Mouse (Mus musculus) lung, postnatal 4 days (tissue): ENCODE measurements around the gene Ctnnbip1.

ENCODE experiments used
- DNase-seq, 2 experiments: peaks; one replicate each; pipeline ENCODE4 v3.0.0; 2021

Gene Ctnnbip1

DNA sequence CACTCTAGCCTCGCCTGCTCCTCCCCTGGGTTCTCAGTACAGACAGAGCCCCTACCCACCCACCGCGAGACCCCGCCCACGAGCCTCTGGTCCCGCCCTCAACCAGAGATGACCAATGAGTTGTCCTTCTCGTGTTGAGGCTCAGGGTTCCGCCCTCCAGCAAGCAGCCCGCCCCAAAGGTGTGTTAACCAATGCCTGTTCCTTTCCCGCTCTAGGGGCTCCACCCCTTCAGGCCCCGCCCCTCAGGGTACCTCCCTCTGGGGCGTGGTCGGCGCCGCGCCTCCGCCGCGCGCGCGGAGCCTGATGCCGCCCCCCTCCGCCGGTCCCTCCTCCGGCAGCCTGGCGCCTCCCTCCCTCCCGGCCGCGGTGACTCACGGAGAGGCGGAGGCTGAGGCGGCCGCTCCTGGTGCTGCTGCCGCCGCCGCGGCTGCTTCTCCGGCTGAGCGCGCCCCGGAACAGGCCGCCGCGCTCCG lies at the start of gene Ctnnbip1:
Gene Ctnnbip1 (plus strand): TSS at position 369 of the 473 bp plus-strand sequence.
- DNase-seq = peak; percentile 98 to 99

DNA sequence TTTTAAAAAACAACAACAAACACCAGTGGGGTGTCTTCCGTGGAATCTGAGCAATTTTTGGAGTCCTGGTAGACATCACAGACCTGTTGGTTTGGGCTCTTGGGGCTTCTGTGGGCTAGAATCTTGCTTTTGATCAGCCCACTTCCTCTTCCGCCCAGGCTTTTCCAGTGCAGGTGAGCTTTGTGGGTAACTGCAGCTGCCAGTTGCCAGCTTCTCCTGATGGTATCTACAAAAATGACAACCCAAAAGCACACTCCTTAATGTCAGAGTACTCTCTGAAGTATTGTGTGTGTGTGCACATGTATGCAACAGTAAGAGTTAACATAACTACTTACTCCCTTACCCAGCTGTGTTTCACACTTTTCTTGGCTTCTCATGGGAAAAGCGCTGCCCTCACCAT lies 48.5 kb upstream of the Ctnnbip1 start:
- DNase-seq = no peak

DNA sequence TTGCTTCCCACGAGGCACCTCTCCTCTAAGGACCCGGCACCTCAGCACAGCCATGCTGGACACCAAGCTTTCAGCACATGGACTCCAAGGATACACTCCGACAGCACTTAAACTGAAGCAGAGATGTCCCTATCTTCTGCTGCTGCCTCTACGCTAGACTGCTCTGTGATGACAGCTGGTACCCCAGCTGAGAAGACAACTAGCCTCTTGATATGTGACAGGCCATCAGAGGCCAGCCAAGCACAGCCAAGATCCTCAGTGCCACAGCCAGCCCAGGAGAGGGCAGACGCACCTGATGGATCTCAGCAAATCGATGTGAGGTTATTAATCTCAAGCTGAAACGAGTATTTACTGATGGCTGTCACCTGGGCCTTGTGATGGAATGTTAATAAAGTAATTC lies 42.9 kb upstream of the Ctnnbip1 start:
- no peak for DNase-seq

DNA sequence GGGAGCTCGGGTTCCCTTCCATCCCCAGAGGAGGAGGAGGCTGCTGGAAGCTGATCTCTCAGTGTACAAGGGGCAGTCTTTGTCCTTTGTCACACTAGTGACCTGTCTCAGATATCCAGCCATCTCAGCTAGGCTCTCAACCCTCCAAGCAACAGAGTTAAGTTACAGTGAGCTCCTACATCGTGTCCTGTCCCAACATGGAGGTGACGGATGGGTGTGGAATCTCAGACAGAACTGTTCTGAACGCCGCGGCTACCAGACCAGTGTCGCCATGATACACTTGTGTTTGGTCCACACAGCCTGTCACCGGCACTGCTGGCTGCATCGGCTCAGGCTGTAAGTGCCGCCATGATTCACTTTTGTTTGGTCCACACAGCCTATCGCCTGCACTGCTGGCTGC lies 41.0 kb upstream of the Ctnnbip1 start, which contains the start of gene Tmem274:
Gene Tmem274 (plus strand): TSS at position 301 of the 400 bp plus-strand sequence.
- no peak for DNase-seq

DNA sequence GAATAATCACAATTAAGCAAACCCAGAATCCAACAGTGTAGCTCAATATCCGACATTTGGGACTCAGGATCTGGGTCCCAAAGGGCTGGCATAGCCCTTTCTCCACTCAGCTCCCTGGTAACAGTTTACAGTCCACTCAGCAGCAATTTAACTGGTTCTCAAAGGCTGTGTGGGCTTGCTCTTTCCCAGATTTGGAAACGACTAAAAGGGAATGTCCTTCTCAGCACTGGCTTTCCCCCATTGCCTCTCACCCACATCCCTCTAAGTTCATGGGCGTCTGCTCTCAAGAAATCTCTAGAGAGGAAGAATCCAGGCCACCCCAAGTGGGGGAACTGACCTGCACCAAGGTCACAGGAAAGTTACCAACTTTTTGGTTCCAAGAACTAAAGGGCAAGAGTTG lies 33.5 kb upstream of the Ctnnbip1 start:
- no peak for DNase-seq

DNA sequence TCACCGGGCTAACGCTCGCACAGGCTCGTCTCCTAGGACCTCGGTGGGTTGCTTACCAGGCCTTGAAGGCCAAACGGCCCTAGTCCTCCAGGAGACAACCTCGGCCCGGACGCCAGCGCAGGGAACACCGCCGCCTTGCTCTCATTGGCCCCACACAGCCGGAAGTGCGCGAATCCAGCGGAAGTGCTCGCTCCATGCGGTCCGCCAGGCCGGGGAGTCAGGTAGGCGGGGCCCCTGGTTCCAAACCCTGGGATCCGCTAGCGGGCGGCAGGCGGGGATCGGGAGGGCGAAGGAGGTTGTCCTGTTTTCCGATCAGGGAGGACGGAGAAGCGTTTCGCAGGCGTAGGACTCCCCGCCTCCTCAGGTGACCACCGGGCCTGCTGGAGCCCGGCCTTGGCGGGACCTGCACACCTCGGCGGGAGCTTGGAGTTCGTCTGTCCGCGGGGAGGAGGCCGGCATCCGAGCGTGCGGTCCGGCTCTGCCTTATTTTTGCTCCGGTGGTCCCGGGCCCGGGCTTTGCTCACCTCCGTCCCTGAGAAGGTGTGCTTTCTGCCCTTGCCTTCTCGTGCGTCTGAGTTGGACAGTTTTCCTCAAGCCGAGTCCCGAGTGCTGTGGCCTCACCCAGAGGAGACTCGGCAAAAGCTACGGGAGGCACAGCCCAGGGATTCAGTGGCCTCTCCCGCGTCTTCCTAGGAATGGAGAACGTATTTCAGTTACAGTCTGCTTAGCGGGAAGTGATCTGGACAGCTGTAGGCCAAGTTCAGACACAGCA lies 32.8 kb upstream of the Ctnnbip1 start, which contains the start of the genes Nmnat1 and Lzic:
Gene Nmnat1 (minus strand): TSS at position 150 of the 772 bp plus-strand sequence.
Gene Lzic (plus strand): TSS at position 177 of the 772 bp plus-strand sequence.
- peak; percentile 95 to 97 for DNase-seq

DNA sequence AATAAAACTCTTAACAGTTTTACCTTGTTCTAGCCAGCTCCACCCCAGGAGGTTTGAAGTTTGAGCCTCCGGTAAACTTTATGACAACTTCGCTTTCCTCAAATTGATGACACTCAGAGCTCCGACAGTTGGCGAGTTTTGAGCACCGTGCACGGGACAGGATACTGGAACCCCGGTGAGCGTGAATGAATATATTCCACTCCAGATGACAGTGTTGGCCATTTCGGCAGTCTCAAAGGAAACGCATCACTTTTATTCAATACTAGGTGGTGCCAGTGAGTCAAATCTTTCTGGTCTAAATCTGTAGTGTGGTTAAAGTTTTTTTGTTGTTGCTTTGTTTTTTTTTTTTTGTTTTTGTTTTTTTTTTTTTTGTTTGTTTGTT lies 32.2 kb upstream of the Ctnnbip1 start:
- DNase-seq = peak in 1 of 2 experiments; percentile 21

DNA sequence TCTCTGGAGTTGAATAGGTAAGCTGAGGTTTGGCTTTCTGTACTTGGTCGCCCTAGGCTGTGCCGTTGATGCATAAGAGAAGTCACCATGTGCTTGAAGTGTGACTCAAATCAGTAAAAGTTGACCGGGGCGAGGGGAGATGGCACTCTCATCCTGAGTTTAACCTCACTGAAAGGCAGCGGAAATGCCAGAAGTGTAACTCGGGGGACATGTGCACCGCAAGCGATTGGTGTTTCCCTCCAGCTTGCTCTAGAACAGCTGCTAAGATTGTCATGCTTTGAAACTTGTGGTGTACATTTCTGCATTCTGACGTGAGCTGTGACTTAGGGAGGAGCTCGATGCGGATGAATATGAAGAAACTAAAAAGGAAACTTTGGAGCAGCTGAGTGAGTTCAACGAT lies 30.3 kb upstream of the Ctnnbip1 start:
- DNase-seq = no peak

DNA sequence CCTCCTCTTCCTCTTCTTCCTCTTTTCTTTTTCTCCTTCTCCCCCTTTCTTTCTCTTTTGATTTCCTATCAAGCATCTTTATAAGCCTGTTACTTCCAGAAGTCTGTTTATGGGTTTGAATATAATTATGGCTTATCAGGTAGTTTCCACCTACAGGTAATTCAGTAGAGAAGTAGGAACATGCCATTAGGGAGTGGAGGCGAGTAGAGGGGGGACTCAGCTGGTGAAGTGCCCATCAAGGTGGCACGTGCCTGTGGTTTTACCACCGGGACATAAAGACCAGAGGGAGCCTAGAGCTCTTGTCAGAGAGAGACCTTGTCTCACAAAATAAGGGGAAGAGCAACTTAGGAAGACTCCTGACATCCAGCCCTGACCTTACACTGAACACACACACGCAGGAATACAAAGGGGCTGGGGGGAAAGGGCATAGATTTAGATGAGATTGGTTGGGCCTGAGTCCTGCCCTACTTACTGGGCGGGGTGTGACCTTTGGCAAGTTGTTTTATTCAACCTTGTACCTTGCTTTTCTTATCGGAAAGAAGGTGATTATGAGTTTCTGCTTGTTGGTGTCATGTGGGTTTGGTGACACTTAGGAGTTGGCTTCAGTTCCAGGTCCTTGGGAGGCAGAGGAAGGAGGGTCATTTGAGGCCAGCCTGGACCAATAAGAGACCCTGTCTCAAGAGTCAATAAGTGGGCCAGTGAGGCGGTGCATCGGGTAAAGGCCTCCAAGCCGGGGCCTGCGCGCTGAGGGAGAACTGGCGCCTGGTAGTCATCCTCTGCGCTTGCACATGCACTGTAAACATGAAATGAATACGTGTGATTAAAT lies 28.4 kb upstream of the Ctnnbip1 start:
- no peak for DNase-seq

DNA sequence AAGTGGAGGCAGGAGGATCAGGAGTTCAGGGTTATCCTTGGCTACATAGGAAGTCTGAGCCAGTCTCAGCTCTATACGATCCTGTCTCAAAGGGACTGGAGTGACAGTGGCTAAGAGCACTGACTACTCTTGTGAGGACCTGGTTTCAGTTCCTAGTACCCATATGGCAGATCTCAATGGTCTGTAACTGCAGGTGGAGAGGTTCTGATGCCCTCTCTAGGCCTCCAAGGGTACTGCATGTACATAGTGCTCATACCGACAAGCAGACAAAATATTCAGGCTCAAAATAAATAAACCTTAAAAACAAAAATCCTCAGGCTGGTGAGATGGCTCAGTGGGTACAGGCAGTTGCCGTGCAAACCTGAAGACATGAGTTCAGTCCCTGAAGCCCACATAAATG lies 26.9 kb upstream of the Ctnnbip1 start:
- DNase-seq = no peak

DNA sequence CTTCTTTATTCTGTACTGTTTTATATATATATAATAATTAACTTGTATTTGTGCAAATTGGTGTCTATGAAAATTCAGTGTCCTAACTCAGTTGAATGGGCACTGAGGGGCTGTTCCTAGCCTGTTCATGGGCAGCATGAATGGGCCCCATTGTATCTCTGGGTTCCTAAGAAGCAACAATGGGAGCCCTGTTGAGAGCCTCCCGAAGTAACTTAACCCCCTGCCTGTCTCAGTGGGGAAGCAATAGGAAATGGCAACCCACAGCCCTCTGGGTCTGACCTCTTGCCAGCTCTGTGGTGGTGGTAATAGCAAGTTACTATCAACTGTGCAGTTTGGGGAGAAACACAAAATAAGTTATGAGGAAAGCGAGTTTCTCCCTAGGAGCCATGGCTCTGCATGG lies 21.4 kb upstream of the Ctnnbip1 start:
- DNase-seq = no peak

DNA sequence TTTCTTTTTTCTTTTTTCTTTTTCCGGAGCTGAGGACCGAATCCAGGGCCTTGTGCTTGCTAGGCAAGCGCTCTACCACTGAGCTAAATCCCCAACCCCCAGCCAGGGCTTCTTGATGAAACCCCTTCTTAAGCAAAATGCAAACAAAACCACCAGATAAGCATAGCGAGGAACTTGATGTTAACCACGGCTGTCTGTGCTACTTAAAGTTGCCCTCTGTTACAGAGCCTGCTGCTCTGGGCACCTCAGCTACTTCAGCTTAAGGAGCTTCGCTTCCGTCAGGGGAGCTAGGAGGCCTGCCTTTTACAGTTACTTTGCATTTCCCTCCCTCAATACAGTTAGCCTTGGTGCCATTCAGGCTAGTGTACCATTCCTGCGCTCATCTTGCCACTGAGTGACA lies 19.1 kb upstream of the Ctnnbip1 start:
- no peak for DNase-seq

DNA sequence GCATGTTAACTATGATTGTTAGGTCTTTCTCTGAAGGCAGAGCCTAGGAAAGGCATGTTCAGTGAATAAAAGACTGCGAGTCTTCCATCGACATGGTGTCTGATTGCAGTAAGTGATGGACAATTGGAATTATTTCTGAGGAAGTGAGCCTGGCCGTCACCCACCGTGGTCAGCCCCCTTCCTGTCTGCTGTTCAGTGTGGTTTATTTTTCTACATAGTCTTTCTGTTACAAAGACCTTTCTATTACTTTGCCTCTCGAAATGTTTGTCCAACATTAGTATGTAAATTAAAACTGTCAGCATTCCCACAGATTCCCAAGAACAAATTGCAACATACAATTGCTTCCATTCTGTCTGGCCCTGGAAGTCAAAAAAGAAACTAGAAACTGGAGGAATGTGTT lies 18.2 kb upstream of the Ctnnbip1 start:
- no peak for DNase-seq

DNA sequence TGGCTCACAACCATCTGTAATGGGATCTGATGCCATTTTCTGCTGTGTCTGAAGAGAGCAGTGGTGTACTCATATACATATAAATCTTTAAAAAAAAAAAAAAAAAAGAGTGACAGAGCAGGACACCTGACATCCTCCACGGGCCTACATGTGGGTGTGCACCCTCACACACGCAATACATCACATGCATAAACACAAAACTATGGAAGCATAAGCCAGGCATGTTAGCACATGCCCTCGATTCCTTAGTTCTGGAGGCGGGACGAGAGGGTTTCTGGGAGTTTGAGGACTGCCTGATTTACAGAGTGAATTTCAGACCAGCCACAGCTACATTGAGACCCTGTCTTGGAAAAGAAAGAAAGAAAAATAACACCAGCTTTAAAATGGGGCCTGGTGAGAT lies 13.7 kb upstream of the Ctnnbip1 start:
- no peak for DNase-seq

DNA sequence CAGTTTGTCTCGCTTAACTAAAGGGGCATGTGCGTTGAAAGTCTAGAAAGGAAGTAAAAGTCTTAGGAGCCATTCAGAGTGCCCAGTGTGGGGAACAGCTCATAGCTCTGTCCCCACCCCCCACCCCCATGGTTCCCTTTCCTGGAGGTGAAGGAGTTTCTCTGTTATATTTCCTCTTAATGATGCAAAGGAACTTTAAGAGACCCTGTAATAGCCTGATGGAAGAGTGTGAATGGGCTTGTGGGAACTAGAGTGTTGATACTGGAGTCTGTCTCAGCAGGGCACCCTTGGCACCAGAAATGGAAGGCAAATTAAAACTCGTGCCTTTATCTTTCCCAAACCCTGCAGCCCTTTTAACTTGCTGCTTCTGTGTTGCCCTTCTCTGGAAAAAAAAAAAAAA lies 13.2 kb upstream of the Ctnnbip1 start:
- DNase-seq = no peak

DNA sequence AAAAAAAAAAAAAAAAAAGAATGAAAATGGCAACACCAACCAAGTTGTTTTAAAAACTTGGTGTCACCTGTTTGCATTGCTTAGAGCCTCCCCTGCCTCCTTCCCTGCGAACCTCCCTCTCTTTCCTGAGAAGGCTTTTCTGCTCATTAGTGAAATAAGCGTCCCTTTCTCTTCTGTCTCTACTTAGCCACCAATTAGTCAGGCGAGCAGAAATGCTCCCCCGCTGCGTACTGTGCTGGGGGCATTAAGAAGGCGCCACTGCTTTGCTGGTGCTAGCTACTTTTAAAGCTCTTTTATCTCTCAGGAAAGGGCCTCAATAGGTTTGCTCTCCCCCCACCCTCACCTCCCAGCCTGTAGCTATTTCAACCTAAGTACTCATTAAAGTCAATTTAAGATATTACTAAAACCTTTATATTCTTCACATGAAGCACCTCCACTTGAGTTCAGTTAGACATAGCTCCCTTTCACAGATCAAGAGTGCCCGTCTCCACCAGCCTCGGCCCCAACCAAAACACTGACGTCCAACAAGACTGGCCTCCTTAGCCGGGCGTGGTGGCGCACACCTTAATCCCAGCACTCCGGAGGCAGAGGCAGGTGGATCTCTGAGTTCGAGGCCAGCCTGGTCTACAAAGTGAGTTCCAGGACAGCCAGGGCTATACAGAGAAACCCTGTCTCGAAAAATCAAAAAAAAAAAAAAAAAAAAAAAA lies 12.6 kb upstream of the Ctnnbip1 start:
- DNase-seq = no peak

DNA sequence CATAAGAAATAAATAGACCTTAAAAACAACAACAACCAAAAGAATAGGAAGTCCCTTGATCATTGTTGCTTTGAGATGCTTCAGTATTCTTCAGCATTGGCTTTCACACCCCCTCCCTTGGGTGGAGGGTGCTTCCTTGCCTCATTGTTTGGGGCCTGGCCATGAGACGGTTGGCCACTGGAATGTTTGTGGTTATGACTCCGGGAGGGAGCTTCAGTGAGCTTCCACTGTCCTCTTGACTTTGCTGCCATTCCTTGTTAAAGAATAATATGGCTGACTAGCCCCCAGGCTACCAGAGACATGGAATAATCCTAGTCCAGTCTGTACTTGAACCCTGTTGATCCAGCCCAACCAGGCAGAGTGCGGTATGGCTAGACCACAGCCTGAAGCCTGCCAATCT lies 11.1 kb upstream of the Ctnnbip1 start:
- no peak for DNase-seq

DNA sequence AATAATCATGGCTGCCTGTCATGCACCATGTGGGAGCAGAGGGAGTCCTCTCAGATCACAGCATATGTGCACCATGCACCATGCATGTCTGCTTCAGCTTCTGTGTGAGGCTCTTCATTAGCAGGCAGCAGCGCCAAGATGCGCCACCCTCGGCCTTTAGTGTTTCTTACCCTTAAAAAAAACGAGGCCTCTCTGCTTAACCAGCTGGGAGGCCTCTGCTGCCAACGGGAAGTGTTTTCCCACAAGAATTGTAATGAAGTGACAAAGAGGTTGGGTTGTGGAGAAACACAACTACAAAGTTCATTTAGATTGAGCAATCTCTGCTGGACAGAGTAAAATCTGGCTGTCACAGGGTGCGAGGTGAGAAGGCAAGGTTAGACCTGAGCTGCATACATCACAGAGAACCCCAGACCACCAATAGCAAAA lies 6.8 kb upstream of the Ctnnbip1 start:
- DNase-seq = peak; percentile 35 to 75

DNA sequence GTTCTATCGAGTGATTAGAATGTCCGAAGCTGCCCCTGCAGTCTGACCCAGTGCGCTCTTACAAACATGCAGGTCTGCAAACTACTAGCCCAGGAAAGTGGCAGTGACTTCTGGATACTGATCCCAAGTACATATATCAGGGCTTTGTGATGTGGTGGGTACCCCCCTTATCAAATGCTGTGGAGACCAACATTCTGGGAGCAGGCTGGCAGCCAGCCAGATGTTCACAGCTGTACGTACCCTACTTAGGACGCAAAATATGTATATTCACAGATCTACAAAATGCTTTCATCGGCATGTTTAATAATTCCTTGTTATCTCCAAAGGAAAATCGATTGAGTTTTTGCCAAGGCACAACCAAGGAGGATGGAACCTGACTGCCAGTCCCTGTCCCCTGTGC lies 6.0 kb upstream of the Ctnnbip1 start:
- no peak for DNase-seq

DNA sequence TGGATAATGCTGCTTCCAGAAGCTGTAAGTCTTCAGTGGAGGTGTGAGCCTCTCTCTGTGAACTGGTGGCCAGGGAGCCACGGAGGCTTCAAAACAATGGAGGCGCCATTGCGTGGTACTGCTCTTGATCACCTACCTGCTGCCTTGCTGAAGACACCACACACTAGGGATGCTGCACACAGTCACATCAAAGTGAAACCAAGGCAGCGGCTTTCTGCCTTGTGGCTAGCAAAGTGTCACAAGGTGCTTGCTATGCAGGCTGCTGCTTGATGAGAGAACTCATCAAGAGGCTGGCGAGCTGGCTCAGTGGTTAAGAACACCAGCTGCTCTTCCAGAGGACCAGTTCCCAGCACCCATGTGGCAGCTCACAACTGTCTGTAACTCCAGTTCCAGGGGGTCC lies 2.3 kb upstream of the Ctnnbip1 start:
- DNase-seq = no peak

DNA sequence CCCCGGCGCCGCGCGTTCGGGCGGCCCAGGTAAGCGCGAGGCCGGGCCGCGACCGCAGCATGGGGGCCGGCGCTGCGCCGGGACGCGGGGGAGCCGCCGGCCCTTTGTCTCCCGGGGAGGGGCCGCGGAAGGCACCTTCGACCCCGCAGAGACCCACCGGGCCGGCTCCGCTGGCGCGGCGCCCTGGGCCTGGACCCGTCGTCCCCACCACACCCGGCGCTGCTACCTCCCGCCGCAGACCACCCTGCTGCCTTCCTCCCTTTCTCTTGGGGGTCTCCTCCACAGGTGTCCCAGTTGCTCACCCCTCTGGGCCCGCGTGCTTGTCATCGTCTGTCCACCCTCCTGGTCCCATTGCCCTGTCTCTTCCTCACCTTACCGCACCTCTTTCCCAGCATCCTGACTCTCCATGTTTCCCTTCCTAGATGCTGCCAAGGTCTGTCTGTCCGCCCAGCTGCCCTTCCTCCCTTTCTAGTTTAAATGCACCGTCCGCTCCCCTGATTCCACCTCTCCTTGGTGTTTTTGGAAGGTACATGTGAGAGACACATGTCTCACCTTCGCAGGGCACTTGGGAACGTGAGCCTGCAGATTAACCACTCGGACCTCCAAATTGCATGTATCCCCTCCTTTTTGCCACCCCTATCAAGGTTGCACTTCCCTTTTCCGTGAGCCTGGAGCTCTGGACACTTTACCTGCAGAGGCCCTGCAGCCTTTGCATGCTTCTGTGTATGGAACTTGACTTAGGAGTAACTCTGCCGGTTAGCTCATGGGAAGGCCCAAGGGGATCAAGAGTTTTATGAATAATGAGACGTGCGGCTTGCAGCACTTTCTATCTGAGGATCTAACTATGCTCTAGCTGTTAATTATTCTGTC lies 550 bp downstream of the Ctnnbip1 start:
- peak in 1 of 2 experiments; percentile 22 for DNase-seq

DNA sequence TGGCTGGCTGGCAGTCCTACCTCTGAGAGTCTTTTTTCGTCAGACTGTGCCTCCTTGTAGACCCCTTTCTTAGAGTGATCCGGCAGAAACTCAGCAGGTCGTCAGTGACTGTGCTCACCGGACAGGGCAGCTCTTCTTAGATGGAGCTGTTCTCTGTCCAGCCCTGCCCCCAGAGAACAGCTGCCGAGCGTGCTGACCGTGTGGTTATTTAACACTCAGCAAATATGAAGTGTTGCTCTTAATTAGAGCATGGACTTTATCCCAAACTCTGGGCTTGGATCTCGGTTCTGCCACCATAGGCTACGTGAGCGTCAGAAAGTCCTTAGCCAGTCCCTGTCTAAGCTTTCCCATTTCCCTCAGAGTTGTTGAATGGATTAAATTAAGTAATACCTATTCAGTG lies 3.2 kb downstream of the Ctnnbip1 start:
- DNase-seq = no peak
